Mouse (Mus musculus) C2C12 (cell line): ENCODE measurements at regions not wholly inside any gene's neighbourhood (a gene's known extent, or its start where the extent isn't known, plus 50 kb on each side); places are given as distances from the start of the nearest gene placed in this dataset.

Experiments
- H3K27me3 ChIP-seq: one replicate; pipeline ENCODE4 v1.6.1; 2011; ENCODE audit not compliant: control insufficient read depth, insufficient read depth, insufficient read length
- H3K36me3 ChIP-seq: one replicate; pipeline ENCODE4 v1.6.1; 2011; ENCODE audit not compliant: control insufficient read depth, insufficient read depth
- H3K4me3 ChIP-seq: one replicate; pipeline ENCODE4 v1.5.1; 2011; ENCODE audit warnings: mild to moderate bottlenecking, control low read depth; ENCODE audit not compliant: poor library complexity, insufficient read depth, severe bottlenecking
- H3K79me2 ChIP-seq: one replicate; pipeline ENCODE4 v1.6.1; 2011; ENCODE audit not compliant: control insufficient read depth, insufficient read depth
- H3K79me3 ChIP-seq: one replicate; pipeline ENCODE4 v1.6.1; 2011; ENCODE audit warnings: low read depth, control low read depth
- H3ac ChIP-seq: one replicate; pipeline ENCODE3; 2011; ENCODE audit warnings: low read depth; ENCODE audit not compliant: control insufficient read depth, insufficient read length
- CEBPB ChIP-seq: IDR thresholded peaks from one replicate; pipeline ENCODE4 v1.6.1; 2011; ENCODE audit warnings: low read depth, mild to moderate bottlenecking, control low read depth, moderate library complexity
- CTCF ChIP-seq: IDR thresholded peaks from one replicate; pipeline ENCODE4 v1.5.1; 2011; ENCODE audit not compliant: control insufficient read depth, insufficient read depth, insufficient read length
- FOSL1 ChIP-seq: IDR thresholded peaks from one replicate; pipeline ENCODE4 v1.8.0; 2011; ENCODE audit warnings: mild to moderate bottlenecking, low read length; ENCODE audit not compliant: poor library complexity, insufficient read depth, severe bottlenecking
- MAX ChIP-seq: IDR thresholded peaks from one replicate; pipeline ENCODE4 v1.6.1; 2011; ENCODE audit warnings: mild to moderate bottlenecking, control low read depth
- MYOD1 ChIP-seq: IDR thresholded peaks from one replicate; pipeline ENCODE4 v1.6.1; 2011; ENCODE audit warnings: low read depth; ENCODE audit not compliant: control insufficient read depth, insufficient read length
- MYOG ChIP-seq: IDR thresholded peaks from one replicate; pipeline ENCODE4 v1.6.1; 2011; ENCODE audit not compliant: control insufficient read depth, insufficient read length; ENCODE audit errors: extremely low read depth
- USF1 ChIP-seq: IDR thresholded peaks from one replicate; pipeline ENCODE4 v1.6.1; 2011; ENCODE audit warnings: low read depth, mild to moderate bottlenecking, control low read depth, moderate library complexity

GRCm38 (mm10) chr10:39230634-39231410 is 67.2 kb upstream of the Ccn6 start:
- no peaks in the 10 kb centered on the region for H3K36me3 ChIP-seq
- H3K79me3 ChIP-seq, result no peaks in the 10 kb centered on the region
- TF ChIP-seq FOSL1 (no peak), USF1 (no peak), CEBPB (no peak), MAX (no peak), MYOG (no peak), MYOD1 (no peak), CTCF (no peak)
- H3K4me3 ChIP-seq, result no peak overlapping the region
- no peaks in the 10 kb centered on the region for H3K27me3 ChIP-seq
- no peak overlapping the region for H3ac ChIP-seq
- no peaks in the 10 kb centered on the region for H3K79me2 ChIP-seq

DNA sequence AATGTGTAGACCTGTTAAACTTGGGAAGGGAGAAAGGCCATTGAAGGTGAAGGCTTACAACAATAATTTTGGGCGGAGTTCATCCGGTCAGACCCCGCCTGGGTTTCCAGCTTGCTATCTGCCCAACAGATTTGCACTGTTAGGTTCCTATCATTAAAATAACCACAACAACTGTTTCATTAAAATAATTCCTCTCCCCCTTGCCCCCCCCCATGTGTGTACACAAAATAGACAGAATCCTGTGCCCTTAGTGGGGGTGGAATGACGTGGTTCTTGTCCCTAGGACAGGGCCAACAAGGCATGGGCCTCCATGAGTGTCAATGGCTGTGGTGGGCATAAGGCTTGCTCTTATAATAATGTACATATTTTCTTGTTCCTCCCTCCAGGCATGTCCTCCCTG is 65.6 kb upstream of the Ccn6 start:
- H3K79me3 ChIP-seq, result no peaks in the 10 kb centered on the region
- no peaks in the 10 kb centered on the region for H3K79me2 ChIP-seq
- no peaks in the 10 kb centered on the region for H3K36me3 ChIP-seq
- no peak overlapping the region for H3ac ChIP-seq
- no peak for TF ChIP-seq CEBPB
- TF ChIP-seq CTCF, result no peak
- TF ChIP-seq MYOD1, result no peak
- TF ChIP-seq MAX, result no peak
- no peak for TF ChIP-seq USF1
- no peak for TF ChIP-seq MYOG
- H3K27me3 ChIP-seq, result no peaks in the 10 kb centered on the region
- no peak overlapping the region for H3K4me3 ChIP-seq

- Histone ChIP-seq H3ac (no peak overlapping the region), H3K79me2 (no peaks in the 10 kb centered on the region), H3K4me3 (no peak overlapping the region), H3K79me3 (no peaks in the 10 kb centered on the region), H3K27me3 (no peaks in the 10 kb centered on the region), H3K36me3 (no peaks in the 10 kb centered on the region)
- TF ChIP-seq CEBPB (no peak), MAX (no peak), MYOD1 (no peak), USF1 (no peak), CTCF (no peak)
Observed at GRCm38 (mm10) chr10:39228027-39228426, 64.4 kb upstream of the Ccn6 start.

DNA sequence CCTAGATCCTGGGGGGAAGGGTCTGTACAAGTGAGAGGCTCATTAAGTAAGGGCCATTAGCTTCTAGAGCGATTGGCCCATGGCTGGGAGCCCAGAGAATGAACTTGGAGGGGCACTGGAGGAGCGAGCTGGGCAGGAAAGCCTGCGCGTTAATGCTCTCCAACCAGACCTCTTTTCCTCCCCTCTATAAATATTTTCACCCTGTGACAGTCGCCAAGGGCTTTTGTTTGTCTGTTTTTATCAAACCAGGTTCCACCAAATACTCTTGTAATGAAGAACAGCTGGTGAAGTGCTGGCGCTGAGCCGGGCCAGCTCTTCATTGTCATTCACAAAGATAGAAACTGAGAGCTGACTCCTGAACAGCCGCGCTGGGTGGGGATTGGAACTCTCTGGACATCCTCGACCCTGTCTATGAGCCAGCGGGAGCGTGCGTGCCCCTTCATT is 63.9 kb upstream of the Ccn6 start:
- Histone ChIP-seq H3ac (no peak overlapping the region), H3K27me3 (no peaks in the 10 kb centered on the region), H3K4me3 (no peak overlapping the region)

GRCm38 (mm10) chr10:39226518-39226917 is 62.9 kb upstream of the Ccn6 start:
- TF ChIP-seq CTCF, result no peak
- no peak for TF ChIP-seq CEBPB
- TF ChIP-seq MAX, result no peak
- TF ChIP-seq FOSL1, result no peak
- no peak for TF ChIP-seq USF1
- TF ChIP-seq MYOD1, result no peak
- no peak for TF ChIP-seq MYOG
- H3ac ChIP-seq, result no peak overlapping the region
- no peaks in the 10 kb centered on the region for H3K27me3 ChIP-seq
- H3K36me3 ChIP-seq, result no peaks in the 10 kb centered on the region
- no peak overlapping the region for H3K4me3 ChIP-seq
- H3K79me2 ChIP-seq, result no peaks in the 10 kb centered on the region
- H3K79me3 ChIP-seq, result no peaks in the 10 kb centered on the region

More for the DNA sequence above, 63.9 kb upstream of the Ccn6 start:
- Histone ChIP-seq H3K36me3 (no peaks in the 10 kb centered on the region), H3K79me2 (no peaks in the 10 kb centered on the region), H3K79me3 (no peaks in the 10 kb centered on the region)
- no peak for TF ChIP-seq CEBPB

DNA sequence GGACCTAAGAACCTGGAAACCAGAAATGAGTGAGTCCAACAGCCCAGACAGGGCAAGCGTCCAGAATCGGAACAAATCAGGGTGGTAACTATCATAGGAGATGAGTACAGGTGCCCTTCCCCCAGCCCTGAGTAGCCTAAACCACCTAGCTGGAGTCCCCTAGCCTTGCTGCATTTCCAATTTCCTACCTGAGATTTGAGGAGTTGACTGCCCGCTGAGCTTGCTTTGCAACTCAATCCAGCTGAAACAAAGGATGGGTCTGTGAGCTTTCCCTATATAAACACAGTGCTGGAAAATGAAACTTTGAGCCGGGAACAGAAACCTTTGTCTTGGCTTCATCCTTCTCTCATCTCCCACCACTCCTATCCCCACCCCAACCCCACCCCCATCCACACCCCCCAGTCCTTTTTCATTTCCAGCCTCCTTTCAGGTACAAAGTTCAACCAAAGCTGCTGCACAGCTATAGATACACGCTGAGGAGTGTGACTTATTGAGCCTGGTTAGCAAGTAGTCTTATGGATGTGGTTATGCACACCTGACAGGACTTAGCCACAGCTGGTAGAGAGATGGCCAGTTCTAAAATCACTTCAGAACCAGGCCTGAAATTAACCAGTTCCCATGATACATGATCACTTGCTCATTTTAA is 61.0 kb upstream of the Ccn6 start:
- no peaks in the 10 kb centered on the region for H3K79me2 ChIP-seq
- H3K79me3 ChIP-seq, result no peaks in the 10 kb centered on the region
- no peak overlapping the region for H3ac ChIP-seq
- no peak overlapping the region for H3K4me3 ChIP-seq
- no peaks in the 10 kb centered on the region for H3K36me3 ChIP-seq
- no peak for TF ChIP-seq USF1
- no peaks in the 10 kb centered on the region for H3K27me3 ChIP-seq
